Mouse (Mus musculus): ENCODE results near the gene Slc40a1. TPM values are rescaled to one million over a fixed set of nuclear protein-coding genes. Genes with fewer than 3 reads are reported as not detected.

Slc40a1 gene
- total RNA-seq, 2 experiments from 2014 or later = 42.9 to 46.7 TPM

GRCm38 (mm10) chr1:45886800-45887199, 39.5 kb downstream of the Slc40a1 start:
- DNase-seq = no peak

GRCm38 (mm10) chr1:45883378-45883777, 42.9 kb downstream of the Slc40a1 start:
- no peak for DNase-seq

- no peak for DNase-seq
Observed at GRCm38 (mm10) chr1:45882076-45882475, 44.2 kb downstream of the Slc40a1 start.

GRCm38 (mm10) chr1:45881228-45881832, 45.0 kb downstream of the Slc40a1 start:
- DNase-seq = no peak

GRCm38 (mm10) chr1:45877463-45877862, 48.9 kb downstream of the Slc40a1 start:
- DNase-seq = no peak

- DNase-seq = no peak
Observed at GRCm38 (mm10) chr1:45876450-45877198, 49.7 kb downstream of the Slc40a1 start.

- DNase-seq = no peak
Observed at GRCm38 (mm10) chr1:45875640-45876039, 50.7 kb downstream of the Slc40a1 start.

- DNase-seq = no peak
Observed at GRCm38 (mm10) chr1:45873250-45873649, 53.1 kb downstream of the Slc40a1 start.

- no peak for DNase-seq
Observed at GRCm38 (mm10) chr1:45868479-45869137, 57.7 kb downstream of the Slc40a1 start.

- DNase-seq = no peak
Observed at GRCm38 (mm10) chr1:45868050-45868449, 58.3 kb downstream of the Slc40a1 start.

- DNase-seq = no peak
Observed at GRCm38 (mm10) chr1:45866288-45867018, 59.9 kb downstream of the Slc40a1 start.

GRCm38 (mm10) chr1:45865727-45866126, 60.6 kb downstream of the Slc40a1 start:
- DNase-seq = no peak

- DNase-seq = peak; percentile 32
Observed at GRCm38 (mm10) chr1:45865316-45865715, 61.0 kb downstream of the Slc40a1 start.

- peak; percentile 58 for DNase-seq
Observed at GRCm38 (mm10) chr1:45864564-45865014, 61.7 kb downstream of the Slc40a1 start.

- no peak for DNase-seq
Observed at GRCm38 (mm10) chr1:45863641-45864040, 62.7 kb downstream of the Slc40a1 start.

- no peak for DNase-seq
Observed at GRCm38 (mm10) chr1:45861162-45861561, 65.2 kb downstream of the Slc40a1 start.

GRCm38 (mm10) chr1:45860349-45860748, 66.0 kb downstream of the Slc40a1 start:
- no peak for DNase-seq

Other genes starting within 250 kb of the Slc40a1 start
- gene Wdr75, start 131.4 kb downstream of the Slc40a1 start, total RNA-seq (2021) = 10 to 100 TPM; 41.5 to 42.9 TPM
- not detected for gene Gm5269, start 36.2 kb downstream of the Slc40a1 start, total RNA-seq (2021)
- gene Dnah7b, start 139.8 kb upstream of the Slc40a1 start, total RNA-seq (2021) = 1 to 10 TPM; 1.3 to 2.3 TPM